Mouse (Mus musculus): ENCODE measurements around the gene Recql. TPM values are rescaled to one million over a fixed set of nuclear protein-coding genes. Genes with fewer than 3 reads are reported as not detected.

Gene Recql
- total RNA-seq (2022): 1 to 10 TPM; 6.1 to 9.6 (median 7.8) TPM

GRCm38 (mm10) chr6:142387011-142387754 is at the start of gene Recql, which contains the start of gene Golt1b:
Gene Recql (minus strand): TSS chr6:142387087.
Gene Golt1b (plus strand): TSS chr6:142387221.
- peak; percentile 98 for DNase-seq (ENCODE audit: low spot score)

GRCm38 (mm10) chr6:142429072-142429471 is 42.2 kb upstream of the Recql start:
- no peak for DNase-seq (ENCODE audit: low spot score)

- no peak for DNase-seq (ENCODE audit: low spot score)
Observed at GRCm38 (mm10) chr6:142424976-142425375, 38.1 kb upstream of the Recql start.

- DNase-seq (ENCODE audit: low spot score): no peak
Observed at GRCm38 (mm10) chr6:142414597-142414996, 27.7 kb upstream of the Recql start.

- no peak for DNase-seq (ENCODE audit: low spot score)
Observed at GRCm38 (mm10) chr6:142413845-142414244, 27.0 kb upstream of the Recql start.

GRCm38 (mm10) chr6:142412906-142413491 is 26.1 kb upstream of the Recql start, which contains the start of gene Spx:
Gene Spx (plus strand): TSS chr6:142413441.
- no peak for DNase-seq (ENCODE audit: low spot score)

GRCm38 (mm10) chr6:142411140-142411539 is 24.3 kb upstream of the Recql start:
- DNase-seq (ENCODE audit: low spot score): no peak

- no peak for DNase-seq (ENCODE audit: low spot score)
Observed at GRCm38 (mm10) chr6:142395756-142396155, 8.9 kb upstream of the Recql start.

GRCm38 (mm10) chr6:142394669-142395068 is 7.8 kb upstream of the Recql start:
- no peak for DNase-seq (ENCODE audit: low spot score)

GRCm38 (mm10) chr6:142392312-142392711 is 5.4 kb upstream of the Recql start:
- DNase-seq (ENCODE audit: low spot score): no peak

- no peak for DNase-seq (ENCODE audit: low spot score)
Observed at GRCm38 (mm10) chr6:142389101-142389500, 2.2 kb upstream of the Recql start.

- DNase-seq (ENCODE audit: low spot score): no peak
Observed at GRCm38 (mm10) chr6:142387755-142388271, 926 bp upstream of the Recql start.

GRCm38 (mm10) chr6:142386285-142387010 is 439 bp downstream of the Recql start:
- DNase-seq (ENCODE audit: low spot score): no peak

- no peak for DNase-seq (ENCODE audit: low spot score)
Observed at GRCm38 (mm10) chr6:142384521-142384920, 2.4 kb downstream of the Recql start.

GRCm38 (mm10) chr6:142381615-142382014 is 5.3 kb downstream of the Recql start:
- no peak for DNase-seq (ENCODE audit: low spot score)

GRCm38 (mm10) chr6:142379961-142380360 is 6.9 kb downstream of the Recql start:
- no peak for DNase-seq (ENCODE audit: low spot score)

- DNase-seq (ENCODE audit: low spot score): no peak
Observed at GRCm38 (mm10) chr6:142378576-142379330, 8.1 kb downstream of the Recql start.

GRCm38 (mm10) chr6:142377081-142377480 is 9.8 kb downstream of the Recql start:
- DNase-seq (ENCODE audit: low spot score): no peak

GRCm38 (mm10) chr6:142369568-142369967 is 17.3 kb downstream of the Recql start:
- no peak for DNase-seq (ENCODE audit: low spot score)

- DNase-seq (ENCODE audit: low spot score): no peak
Observed at GRCm38 (mm10) chr6:142367565-142367964, 19.3 kb downstream of the Recql start.

GRCm38 (mm10) chr6:142366473-142367018 is 20.3 kb downstream of the Recql start:
- DNase-seq (ENCODE audit: low spot score): no peak
